Mouse (Mus musculus): ENCODE measurements around the gene Bdkrb1.

- TF ChIP-seq CTCF (IDR thresholded peaks at IDR 0.05; ENCODE audit: borderline replicate concordance, insufficient read depth, low read depth, low read length) = no peak
- no peak for TF ChIP-seq POLR2A (IDR thresholded peaks at IDR 0.05; ENCODE audit: borderline replicate concordance, insufficient read depth, low read length)
Measured at GRCm38 (mm10) chr12:105562056-105562820, 40.6 kb upstream of the Bdkrb1 start.

Data from cerebellum, adult 2 months (tissue).